8 mouse cellular contexts compared by ENCODE assay signal in the genomic region with DNA sequence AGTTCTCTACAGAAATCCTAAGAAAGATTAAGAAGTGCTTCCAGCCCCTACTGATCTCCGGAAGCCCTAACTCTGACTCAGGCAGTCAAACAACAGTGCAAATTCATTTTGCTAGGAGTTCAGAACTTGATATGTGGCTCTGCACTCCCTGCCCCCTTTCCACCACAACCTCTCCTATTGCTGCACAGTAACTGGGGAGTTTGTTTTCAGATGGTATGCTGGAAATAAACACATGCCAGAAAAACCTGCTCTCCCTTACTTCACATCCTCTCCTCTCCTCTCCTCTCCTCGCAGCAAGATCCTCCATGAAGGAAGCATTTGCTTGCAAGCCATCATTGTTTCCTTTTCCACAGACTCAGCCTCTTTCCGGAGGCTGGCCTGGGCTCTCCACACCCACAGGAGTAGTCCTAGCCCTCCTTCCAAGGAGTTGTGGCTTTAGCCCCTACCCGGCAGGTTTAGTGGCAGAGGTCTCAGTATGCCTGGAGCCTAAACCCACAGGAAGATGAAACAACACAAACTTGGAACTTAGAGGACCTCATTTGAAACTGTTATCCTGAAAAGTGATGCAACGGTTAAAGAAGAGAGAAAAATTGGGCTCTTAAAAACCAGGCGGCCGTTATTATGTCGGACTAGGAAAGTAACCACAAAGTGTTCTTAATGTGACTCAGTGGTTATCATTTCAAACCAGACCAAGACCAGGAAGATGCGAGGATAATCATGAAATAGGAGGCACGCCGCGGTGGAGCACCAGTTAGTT. TPM values are rescaled to one million over a fixed set of nuclear protein-coding genes. Genes with fewer than 3 reads are reported as not detected.
DNase-seq lines count a peak whose midpoint lies in the region; ATAC-seq lines count a peak whose summit lies in the region.

No protein-coding gene starts in this region.

- H3K36me3 ChIP-seq in kidney, embryonic 15.5 days = no peaks in the 10 kb centered on the region
- no peaks in the 10 kb centered on the region for H3K36me3 ChIP-seq in embryonic facial prominence, embryonic 15.5 days
- H3K36me3 ChIP-seq in intestine, embryonic 15.5 days = no peaks in the 10 kb centered on the region
- H3K36me3 ChIP-seq in neural tube, embryonic 11.5 days (ENCODE audit: control insufficient read depth, insufficient read depth, low read length) = no peaks in the 10 kb centered on the region
- H3K36me3 ChIP-seq in midbrain, embryonic 13.5 days = no peaks in the 10 kb centered on the region

- WGBS in kidney, embryonic 15.5 days = 44% methylated on average over 12 of the region's 12 CpGs
- 21% methylated on average over 12 of the region's 12 CpGs for WGBS in embryonic facial prominence, embryonic 15.5 days
- WGBS in intestine, embryonic 15.5 days = 44% methylated on average over 12 of the region's 12 CpGs
- WGBS in neural tube, embryonic 11.5 days = 55% methylated on average over 12 of the region's 12 CpGs
- 71% methylated on average over 12 of the region's 12 CpGs for WGBS in midbrain, embryonic 13.5 days

- ATAC-seq in kidney, embryonic 15.5 days (replicated peaks; ENCODE audit: low FRiP score) = peak; percentile 54
- ATAC-seq in embryonic facial prominence, embryonic 15.5 days (ENCODE audit: insufficient number of reproducible peaks, low FRiP score, low TSS enrichment, low read depth) = peak; percentile 61
- ATAC-seq in intestine, embryonic 15.5 days = peak; percentile 49; the same call in 1 of the 2 replicates
- no peak for ATAC-seq in neural tube, embryonic 11.5 days (ENCODE audit: insufficient read depth, low FRiP score, low TSS enrichment)
- no peak for ATAC-seq in midbrain, embryonic 13.5 days

- H3K4me3 ChIP-seq in kidney, embryonic 15.5 days (replicated peaks) = no peak overlapping the region
- no peak overlapping the region; the same call in 1 of the 2 replicates for H3K4me3 ChIP-seq in embryonic facial prominence, embryonic 15.5 days (replicated peaks)
- H3K4me3 ChIP-seq in intestine, embryonic 15.5 days (replicated peaks) = no peak overlapping the region
- no peak overlapping the region for H3K4me3 ChIP-seq in neural tube, embryonic 11.5 days (ENCODE audit: low read depth, low read length)
- no peak overlapping the region for H3K4me3 ChIP-seq in midbrain, embryonic 13.5 days (replicated peaks)

- no peaks in the 10 kb centered on the region for H3K27me3 ChIP-seq in kidney, embryonic 15.5 days
- H3K27me3 ChIP-seq in embryonic facial prominence, embryonic 15.5 days = no peaks in the 10 kb centered on the region
- no peaks in the 10 kb centered on the region for H3K27me3 ChIP-seq in intestine, embryonic 15.5 days (replicated peaks)
- no peaks in the 10 kb centered on the region for H3K27me3 ChIP-seq in neural tube, embryonic 11.5 days (ENCODE audit: control insufficient read depth, insufficient read depth, low read length)
- H3K27me3 ChIP-seq in midbrain, embryonic 13.5 days = no peaks in the 10 kb centered on the region

- H3K9ac ChIP-seq in kidney, embryonic 15.5 days = no peak overlapping the region
- no peak overlapping the region for H3K9ac ChIP-seq in embryonic facial prominence, embryonic 15.5 days
- no peak overlapping the region for H3K9ac ChIP-seq in intestine, embryonic 15.5 days
- H3K9ac ChIP-seq in neural tube, embryonic 11.5 days (ENCODE audit: low read length) = no peak overlapping the region
- no peak overlapping the region for H3K9ac ChIP-seq in midbrain, embryonic 13.5 days (replicated peaks)

- peaks cover 29% of the 10 kb centered on the region for H3K4me1 ChIP-seq in kidney, embryonic 15.5 days
- peaks cover 19% of the 10 kb centered on the region for H3K4me1 ChIP-seq in embryonic facial prominence, embryonic 15.5 days
- peaks cover 10% of the 10 kb centered on the region; the same call in 1 of the 2 replicates for H3K4me1 ChIP-seq in intestine, embryonic 15.5 days (replicated peaks)
- peaks cover 13% of the 10 kb centered on the region for H3K4me1 ChIP-seq in neural tube, embryonic 11.5 days (ENCODE audit: control insufficient read depth, insufficient read depth, low read length)
- peaks cover 7% of the 10 kb centered on the region; the same call in 1 of the 2 replicates for H3K4me1 ChIP-seq in midbrain, embryonic 13.5 days (replicated peaks)

- peak overlapping the region; percentile 32; the same call in 1 of the 2 replicates for H3K4me2 ChIP-seq in kidney, embryonic 15.5 days
- H3K4me2 ChIP-seq in embryonic facial prominence, embryonic 15.5 days (replicated peaks) = peak overlapping the region; percentile 34
- H3K4me2 ChIP-seq in intestine, embryonic 15.5 days (replicated peaks) = peak overlapping the region; percentile 9; the same call in 1 of the 2 replicates
- H3K4me2 ChIP-seq in neural tube, embryonic 11.5 days (ENCODE audit: low read depth) = no peak overlapping the region
- no peak overlapping the region for H3K4me2 ChIP-seq in midbrain, embryonic 13.5 days (replicated peaks)

- H3K27ac ChIP-seq in kidney, embryonic 15.5 days = peak overlapping the region; percentile 90
- peak overlapping the region; percentile 95 for H3K27ac ChIP-seq in embryonic facial prominence, embryonic 15.5 days (replicated peaks)
- H3K27ac ChIP-seq in intestine, embryonic 15.5 days = peak overlapping the region; percentile 91
- H3K27ac ChIP-seq in neural tube, embryonic 11.5 days (ENCODE audit: low read depth, low read length) = peak overlapping the region; percentile 73
- H3K27ac ChIP-seq in midbrain, embryonic 13.5 days = no peak overlapping the region

- H3K9me3 ChIP-seq in kidney, embryonic 15.5 days (replicated peaks) = no peaks in the 10 kb centered on the region
- no peaks in the 10 kb centered on the region for H3K9me3 ChIP-seq in embryonic facial prominence, embryonic 15.5 days (replicated peaks)
- H3K9me3 ChIP-seq in intestine, embryonic 15.5 days = no peaks in the 10 kb centered on the region
- H3K9me3 ChIP-seq in neural tube, embryonic 11.5 days (ENCODE audit: control insufficient read depth, low read length) = no peaks in the 10 kb centered on the region
- no peaks in the 10 kb centered on the region for H3K9me3 ChIP-seq in midbrain, embryonic 13.5 days

- DNase-seq in kidney, adult 18-20 months = no peak
- DNase-seq in neural tube, embryonic 11.5 days (ENCODE audit: low spot score) = no peak
- DNase-seq in layer of hippocampus, postnatal 36 days = no peak
- no peak for DNase-seq in retina, postnatal 1 day

RNA-seq across cellular contexts. Expression of gene Col1a2, which starts 47.7 kb away (rescaled TPM):
- polyA plus RNA-seq in kidney, embryonic 15.5 days (2015; fragmentation: Nextera tagmentation; extraction: Ambion mirVana) = 610 and 639 TPM in 2 replicates
- 2,269 and 2,307 TPM in 2 replicates for polyA plus RNA-seq in embryonic facial prominence, embryonic 15.5 days (2015; fragmentation: Nextera tagmentation; extraction: Ambion mirVana)
- polyA plus RNA-seq in intestine, embryonic 15.5 days (2015; fragmentation: Nextera tagmentation; extraction: Ambion mirVana) = 472 and 528 TPM in 2 replicates
- 150 and 167 TPM in 2 replicates for polyA plus RNA-seq in neural tube, embryonic 11.5 days (2014; fragmentation: Nextera tagmentation; extraction: Ambion mirVana)
- total RNA-seq in layer of hippocampus, postnatal 36 days (2021) = 10 to 100 TPM; 10.7 to 19.2 TPM
- polyA plus RNA-seq in midbrain, embryonic 13.5 days (2015; fragmentation: Nextera tagmentation; extraction: Ambion mirVana) = 54.7 and 72.3 TPM in 2 replicates

Comparison
In these comparisons a context has a peak if more than half of its experiments do, and no peak if none do; other contexts are left out.
1. ATAC-seq: peak in kidney, embryonic 15.5 days (single experiment), embryonic facial prominence, embryonic 15.5 days (single experiment) and intestine, embryonic 15.5 days (single experiment); none in neural tube, embryonic 11.5 days (single experiment) and midbrain, embryonic 13.5 days (single experiment).
2. H3K4me2 ChIP-seq: peak in kidney, embryonic 15.5 days (single experiment), embryonic facial prominence, embryonic 15.5 days (single experiment) and intestine, embryonic 15.5 days (single experiment); none in neural tube, embryonic 11.5 days (single experiment) and midbrain, embryonic 13.5 days (single experiment).